Mouse (Mus musculus): Measurements from ENCODE around the gene Sema5a. TPM values are rescaled to one million over a fixed set of nuclear protein-coding genes. Genes with fewer than 3 reads are reported as not detected.

Gene Sema5a
- polyA plus RNA-seq, 1 experiment from 2014 or later, result 0.65 TPM

DNA sequence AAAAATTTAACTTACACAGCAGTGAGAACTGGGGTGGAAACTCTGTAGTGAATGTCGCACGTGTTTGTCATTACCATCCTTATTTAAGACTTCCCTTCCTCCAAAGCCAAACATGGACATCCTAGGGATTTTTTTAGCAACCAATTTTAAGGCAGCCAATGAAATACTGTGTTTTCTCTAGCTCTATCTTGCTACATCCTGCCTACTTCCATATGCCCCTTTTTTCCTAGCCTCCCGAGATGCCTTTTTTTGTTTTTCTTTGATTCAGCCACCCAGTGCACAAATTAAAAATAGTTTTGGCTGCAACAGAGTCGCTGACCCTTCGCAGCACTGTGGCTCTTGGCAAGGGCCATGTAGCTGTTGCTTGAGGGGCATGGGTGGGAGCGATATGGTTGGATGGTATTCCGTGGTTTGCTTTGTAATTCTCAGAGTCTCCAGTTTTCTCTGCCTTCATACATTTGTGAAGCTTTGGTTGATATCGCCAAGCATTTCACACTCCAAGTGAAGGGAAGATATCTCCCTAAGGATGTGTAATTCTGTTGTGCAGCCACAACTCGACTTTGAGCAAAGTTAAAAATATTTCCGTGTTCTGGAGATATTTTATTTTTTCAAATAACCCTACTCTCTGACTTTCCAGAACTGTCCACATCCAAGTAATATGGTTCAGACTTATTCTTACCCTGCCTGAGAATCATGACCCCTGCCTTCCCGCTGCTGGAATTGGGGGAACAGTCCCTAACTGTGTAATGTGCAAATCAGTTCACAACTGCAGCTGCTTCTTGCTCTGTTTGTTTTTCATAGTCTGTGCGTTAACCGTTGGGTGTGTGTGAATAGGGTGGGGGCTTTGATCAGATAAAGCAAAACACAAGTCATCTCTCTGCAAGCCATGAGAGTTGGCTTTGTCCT lies 188.6 kb downstream of the Sema5a start:
- no peak for DNase-seq (ENCODE audit: low spot score)

- no peak for DNase-seq (ENCODE audit: low spot score)
Measured at GRCm38 (mm10) chr15:32433833-32434155, 189.2 kb downstream of the Sema5a start.

DNA sequence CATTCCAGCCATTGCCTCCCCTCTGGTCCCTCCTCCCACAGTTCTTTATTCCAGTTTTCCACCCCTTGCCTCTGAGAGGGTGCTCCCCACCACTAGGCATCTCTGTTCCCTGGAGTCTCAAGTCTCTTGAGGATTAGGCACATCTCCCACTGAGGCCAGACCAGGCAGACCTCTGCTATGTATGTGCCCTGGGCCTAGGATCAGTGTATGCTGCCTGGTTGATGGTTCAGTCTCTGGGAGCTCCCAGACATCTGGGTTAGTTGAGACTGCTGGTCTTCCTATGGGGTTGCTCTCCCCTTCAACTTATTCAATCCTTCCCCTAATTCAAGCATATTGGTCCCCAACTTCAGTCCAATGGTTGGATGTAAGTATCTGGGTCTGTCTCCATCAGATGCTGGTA lies 189.7 kb downstream of the Sema5a start:
- no peak for DNase-seq (ENCODE audit: low spot score)

- DNase-seq (ENCODE audit: low spot score), result peak; percentile 6
Measured at GRCm38 (mm10) chr15:32437654-32438053, 193.0 kb downstream of the Sema5a start.

DNA sequence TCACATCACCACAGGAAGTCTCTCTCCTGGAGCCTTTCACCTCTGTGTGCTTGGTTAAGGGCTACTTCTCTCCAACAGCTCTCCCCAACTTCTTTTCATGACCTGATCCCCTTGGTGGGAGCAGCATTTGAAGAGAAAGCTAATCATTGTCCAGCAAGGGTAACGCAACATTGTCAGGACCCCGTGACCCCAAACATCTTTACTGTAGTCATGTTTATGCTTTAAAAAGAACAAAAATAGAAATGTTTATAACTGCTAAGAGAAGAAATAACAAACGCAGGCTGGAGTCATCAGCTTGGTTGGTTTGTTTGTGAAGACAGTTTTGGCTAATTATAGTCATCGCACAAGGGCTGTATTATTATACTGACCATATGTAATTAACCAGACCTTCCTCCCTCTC lies 198.1 kb downstream of the Sema5a start:
- no peak for DNase-seq (ENCODE audit: low spot score)

- DNase-seq (ENCODE audit: low spot score), result no peak
Measured at GRCm38 (mm10) chr15:32447558-32448349, 203.1 kb downstream of the Sema5a start.

GRCm38 (mm10) chr15:32459046-32459445 lies 214.4 kb downstream of the Sema5a start:
- DNase-seq (ENCODE audit: low spot score), result no peak

DNA sequence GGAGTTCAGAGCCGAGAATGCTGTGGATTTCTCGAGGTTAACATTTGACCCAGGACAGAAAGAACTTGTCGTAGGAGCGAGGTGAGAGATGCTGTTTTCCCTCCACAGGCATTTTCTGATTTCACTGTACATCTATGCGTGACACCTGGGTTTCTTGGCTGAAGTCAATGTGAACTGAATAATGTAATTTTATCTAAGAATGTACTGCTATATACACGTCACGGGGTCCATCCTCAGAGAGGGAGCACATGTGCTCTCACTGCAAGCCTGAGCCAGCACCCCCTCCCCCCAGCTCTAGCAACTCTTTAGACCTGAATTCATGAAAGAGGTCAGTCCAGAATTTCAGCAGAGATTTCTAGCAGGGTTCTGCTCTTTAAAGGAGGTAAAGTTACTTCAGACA lies 215.6 kb downstream of the Sema5a start:
- no peak for DNase-seq (ENCODE audit: low spot score)

DNA sequence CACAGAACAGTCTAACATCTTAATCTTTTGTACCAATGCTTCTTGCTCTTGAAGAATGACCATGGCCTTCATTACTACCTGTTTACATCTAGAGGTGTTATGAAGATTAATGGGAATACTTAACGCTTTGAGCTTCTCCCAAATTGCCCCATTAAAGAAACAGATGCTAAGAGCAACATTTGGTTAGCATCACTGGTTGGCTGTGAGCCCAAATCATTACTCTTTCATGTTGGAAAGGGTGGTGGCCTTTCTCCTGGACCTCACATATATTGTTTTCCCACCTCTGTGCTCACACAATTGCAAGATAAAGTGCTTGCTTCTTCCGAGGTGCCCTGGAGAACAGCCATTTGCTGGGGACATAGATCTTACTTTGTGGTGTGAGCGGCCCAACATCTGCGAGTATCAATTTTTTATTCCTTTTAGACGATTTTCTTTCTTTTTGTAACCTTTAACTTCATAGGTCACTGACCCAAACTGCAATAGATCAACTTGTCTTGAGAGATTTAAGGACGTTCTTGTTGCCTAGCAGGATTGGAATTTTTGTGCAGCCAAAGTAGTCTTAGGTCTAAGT lies 227.0 kb downstream of the Sema5a start:
- no peak for DNase-seq (ENCODE audit: low spot score)

- DNase-seq (ENCODE audit: low spot score), result no peak
Measured at GRCm38 (mm10) chr15:32480747-32481146, 236.1 kb downstream of the Sema5a start.

DNA sequence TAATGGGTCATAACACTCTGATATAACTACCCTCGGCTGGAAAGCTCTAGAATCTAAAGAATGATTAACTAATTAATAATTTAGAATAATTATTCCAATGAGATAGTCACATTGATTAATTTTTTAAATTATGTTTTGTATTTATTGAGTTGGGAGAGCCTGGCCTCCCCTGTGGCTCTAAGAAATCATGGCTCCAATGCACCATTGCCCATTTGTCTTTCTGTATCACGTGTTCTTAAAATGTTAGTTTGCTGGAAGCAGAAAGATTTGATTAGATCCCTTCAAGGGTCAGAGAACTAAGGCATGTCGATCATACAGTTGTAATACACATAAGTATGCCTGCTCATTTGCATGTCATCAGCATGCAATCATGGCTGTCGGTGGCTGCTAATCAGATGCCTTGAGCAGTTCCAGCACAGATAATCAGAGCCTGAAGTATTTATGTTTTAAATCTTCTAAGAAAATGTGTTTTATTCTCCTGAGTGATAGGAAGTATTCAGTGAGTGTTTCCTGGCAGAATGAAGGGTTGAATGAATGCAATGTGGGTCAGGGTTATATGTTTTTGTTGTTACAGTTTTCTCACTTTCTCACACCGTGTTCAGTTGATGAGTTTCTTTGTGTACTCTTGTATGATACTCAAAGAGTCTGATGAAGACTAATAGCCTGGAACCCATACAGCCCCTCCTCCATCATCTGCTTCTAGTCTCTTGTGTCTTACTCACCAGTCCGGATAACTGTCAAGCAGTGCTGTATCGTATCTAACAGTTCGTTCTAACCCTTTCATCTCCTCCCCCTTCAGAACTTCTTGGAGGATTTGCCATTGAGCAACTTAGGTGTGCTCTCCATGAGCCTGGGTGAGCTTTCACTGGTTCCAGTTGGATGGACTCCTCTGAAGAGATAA lies 240.7 kb downstream of the Sema5a start:
- DNase-seq (ENCODE audit: low spot score), result no peak

GRCm38 (mm10) chr15:32487968-32488367 lies 243.4 kb downstream of the Sema5a start:
- no peak for DNase-seq (ENCODE audit: low spot score)

DNA sequence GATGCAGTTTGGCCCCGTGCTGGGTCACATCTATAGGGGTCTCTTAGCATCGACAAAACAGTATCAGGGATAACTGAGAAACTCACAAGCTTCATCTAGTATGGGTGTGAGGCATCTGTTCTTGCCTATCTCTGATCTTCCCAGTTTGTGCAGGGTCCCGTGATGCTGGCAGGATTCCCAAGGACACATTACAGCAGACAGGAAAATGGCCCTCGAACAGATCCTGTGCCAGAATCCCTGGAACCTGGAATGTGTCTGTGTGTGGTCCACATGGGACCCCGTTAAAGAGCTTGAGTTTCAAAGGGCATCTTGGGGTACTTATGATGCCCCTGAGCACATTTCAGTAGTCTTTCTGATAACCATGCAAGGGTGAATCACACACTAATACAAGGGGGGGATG lies 249.6 kb downstream of the Sema5a start:
- DNase-seq (ENCODE audit: low spot score), result no peak

- no peak for DNase-seq (ENCODE audit: low spot score)
Measured at GRCm38 (mm10) chr15:32494899-32495298, 250.3 kb downstream of the Sema5a start.

- no peak for DNase-seq (ENCODE audit: low spot score)
Measured at GRCm38 (mm10) chr15:32496880-32497279, 252.3 kb downstream of the Sema5a start.

DNA sequence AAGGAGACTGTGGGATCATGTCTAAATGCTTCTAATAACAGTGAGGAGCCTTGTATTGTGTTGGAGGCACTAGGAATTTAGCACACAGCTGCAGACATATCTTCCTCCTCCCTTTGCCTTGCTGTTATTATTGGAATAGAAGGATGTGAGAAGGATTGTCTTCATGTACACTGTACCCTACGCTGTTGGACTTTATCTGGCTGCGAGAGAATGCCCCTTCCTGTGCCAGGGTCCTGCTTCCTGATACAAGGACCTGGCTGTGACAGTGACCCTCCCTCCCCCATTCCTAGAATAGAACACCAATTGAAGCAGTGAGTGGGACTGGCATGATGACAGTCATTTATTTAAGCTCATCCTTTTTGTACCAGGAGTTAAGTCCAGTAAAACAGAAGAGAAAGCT lies 261.3 kb downstream of the Sema5a start:
- DNase-seq (ENCODE audit: low spot score), result no peak

DNA sequence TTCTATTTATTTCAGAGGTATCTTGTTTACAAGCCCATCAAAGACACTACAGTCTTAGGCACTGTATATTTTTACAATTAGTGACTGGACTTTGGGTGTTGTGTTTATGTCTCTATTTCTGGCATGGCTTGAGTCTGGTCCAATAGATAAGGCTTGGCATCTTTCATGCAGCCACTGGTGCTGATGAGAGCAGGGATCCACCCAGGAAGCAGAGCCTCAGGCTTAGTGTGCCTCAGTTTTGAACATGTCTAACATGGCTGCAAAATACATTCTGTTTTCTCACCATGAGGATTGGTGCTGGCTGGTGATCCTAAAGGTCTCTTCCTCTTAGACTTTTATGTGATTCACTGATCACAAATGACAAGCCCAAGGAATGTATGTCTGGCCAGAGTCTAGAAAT lies 263.7 kb downstream of the Sema5a start:
- DNase-seq (ENCODE audit: low spot score), result no peak

DNA sequence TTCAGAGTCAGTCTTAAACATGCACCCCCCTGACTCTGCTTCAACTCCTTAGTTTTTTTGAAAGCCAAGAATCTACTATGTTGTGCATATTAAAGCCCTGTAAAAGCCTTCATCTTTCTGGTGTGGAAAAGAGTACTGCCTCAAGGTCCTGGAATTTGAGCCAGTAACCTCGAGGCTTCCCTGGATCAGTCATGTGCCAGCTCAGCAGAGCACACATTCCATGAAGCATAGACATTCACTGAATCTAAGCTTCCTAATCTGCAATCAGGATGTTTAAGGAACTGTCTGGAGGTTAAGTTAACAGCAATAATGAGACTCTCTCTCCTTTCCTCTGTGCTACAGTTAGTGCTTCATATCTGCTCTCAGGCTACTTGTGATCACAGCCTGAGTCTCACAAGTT lies 270.3 kb downstream of the Sema5a start:
- DNase-seq (ENCODE audit: low spot score), result no peak

DNA sequence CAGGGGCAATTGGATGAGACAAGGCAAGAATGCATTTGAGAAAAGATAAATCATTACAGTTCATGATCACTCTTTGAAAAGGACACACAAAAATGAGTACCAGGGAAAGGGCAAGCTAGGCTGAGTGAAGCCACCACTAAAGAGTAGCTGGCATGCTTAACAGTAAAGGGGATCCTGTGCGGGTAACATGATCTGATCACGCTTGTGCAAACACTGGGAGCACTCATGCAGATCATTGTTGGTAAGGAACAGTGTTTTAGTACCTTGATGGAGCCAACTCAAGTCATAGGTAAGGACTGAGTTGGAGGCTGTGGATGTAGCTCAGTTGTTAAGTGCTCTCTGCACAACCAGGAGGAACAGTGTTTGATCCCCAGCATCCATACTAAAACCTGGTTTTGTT lies 273.3 kb downstream of the Sema5a start:
- no peak for DNase-seq (ENCODE audit: low spot score)

DNA sequence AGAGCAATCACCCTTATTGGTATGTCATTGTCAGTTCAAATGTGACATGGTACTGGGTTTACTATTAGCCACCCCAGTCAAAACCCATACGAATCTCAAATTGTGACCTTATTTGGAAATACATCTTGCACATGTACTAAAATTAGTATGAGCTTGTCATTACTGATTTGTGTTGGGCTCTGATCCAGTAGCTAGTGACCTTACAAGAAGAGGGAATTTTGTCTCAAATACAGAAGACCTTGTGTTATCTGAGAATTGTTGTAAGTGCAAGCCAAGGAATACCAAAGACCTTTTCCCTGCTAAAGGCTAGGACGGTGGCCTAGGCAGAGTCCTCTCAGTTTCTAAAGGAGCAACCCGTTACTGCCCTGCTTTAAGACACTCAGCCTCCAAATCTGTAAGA lies 287.9 kb downstream of the Sema5a start:
- no peak for DNase-seq (ENCODE audit: low spot score)

DNA sequence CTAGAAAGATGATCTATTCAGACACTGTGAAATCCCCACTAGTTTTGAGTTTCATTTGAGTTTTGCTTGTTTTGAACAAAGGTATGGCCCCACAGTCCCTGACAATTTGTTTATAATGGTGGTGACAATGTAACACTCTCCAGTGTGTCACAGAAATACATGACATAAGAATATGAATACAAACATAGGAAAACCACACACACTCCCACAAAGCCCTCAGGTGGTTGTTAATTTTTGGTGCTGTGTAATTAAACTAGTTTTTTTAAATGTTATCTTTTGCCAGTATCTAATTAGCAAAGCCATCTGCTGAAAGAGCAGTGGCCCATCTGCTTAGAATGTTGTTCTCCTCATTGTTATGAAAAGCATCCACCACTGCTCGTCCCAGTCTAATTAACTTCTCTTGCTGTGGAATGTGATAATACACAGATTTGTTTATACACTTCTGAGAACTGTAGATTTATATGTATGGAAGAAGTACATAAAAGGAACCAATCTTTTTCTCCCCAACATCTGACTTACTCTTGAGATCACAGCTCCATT lies 289.0 kb downstream of the Sema5a start:
- no peak for DNase-seq (ENCODE audit: low spot score)

All from thymus, postnatal 0 days (tissue).